Mouse (Mus musculus) right cerebral cortex, adult 2 months (tissue): ENCODE data around the gene Itsn1.
A peak's percentile ranks its signal among the peaks of the same experiment; 100 is the strongest.

Source experiments
- DNase-seq, 2 experiments: peaks; one replicate each; pipeline ENCODE4 v3.0.0; 2021 to 2022; ENCODE audit warnings: low spot score in 2 of 2

The Itsn1 gene

DNA sequence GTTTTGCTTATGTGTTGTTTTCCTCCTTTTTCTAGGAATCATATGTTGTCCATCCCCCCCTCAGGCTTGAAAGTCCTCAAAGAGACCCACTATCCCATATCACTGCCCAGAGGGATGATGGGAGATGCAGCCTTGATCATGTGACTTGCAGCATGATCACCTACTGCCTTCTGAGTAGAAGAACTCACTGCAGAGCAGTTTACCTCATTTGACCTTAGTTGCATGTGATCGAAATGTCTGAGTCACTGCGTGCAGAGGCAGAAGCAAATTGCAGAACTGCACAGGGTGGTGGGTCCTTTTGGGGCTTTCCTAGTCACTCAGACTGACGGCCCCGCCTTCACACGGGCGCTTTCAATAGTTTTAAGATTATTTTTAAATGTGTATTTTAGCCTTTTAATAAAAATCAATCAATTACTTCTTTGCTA, 141.1 kb downstream of the Itsn1 start:
- no peak for DNase-seq

DNA sequence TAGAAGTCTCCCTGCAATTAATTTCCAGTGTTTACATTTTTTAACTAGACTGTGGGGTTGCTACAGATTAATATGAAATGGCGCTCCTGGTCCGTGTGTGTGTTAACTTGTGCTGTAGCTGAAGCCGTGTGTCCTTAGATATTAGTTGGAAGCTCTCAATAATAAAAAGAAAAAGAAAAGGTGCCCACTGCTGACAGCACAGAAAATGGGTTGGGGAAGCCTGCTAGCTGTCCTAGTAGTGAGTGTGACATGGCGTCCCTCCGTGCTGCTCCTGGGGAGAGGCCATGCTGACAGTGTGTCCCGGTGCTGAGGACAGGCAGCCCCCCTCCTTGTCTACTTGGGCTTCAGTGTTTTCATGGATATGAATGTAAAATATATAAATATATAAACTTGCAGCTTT, 142.1 kb downstream of the Itsn1 start:
- DNase-seq, result no peak

DNA sequence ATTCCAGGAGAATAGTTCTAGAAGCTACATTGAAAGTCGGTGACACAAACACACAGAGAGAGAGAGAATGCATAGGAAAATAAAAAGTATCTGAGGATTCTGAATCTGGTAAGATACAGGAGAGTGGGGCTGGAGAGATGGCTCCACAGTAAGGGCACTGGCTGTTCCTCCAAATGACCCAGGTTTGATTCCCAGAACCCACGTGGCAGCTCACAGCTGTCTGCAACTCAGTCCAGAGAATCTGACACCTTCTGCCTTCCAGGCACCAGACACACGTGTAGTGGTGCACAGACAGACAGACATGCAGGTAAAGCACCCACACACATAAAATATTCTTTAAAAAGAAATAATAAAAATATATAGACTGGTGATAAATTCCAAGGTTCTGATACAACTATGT, 144.6 kb downstream of the Itsn1 start:
- DNase-seq, result no peak

DNA sequence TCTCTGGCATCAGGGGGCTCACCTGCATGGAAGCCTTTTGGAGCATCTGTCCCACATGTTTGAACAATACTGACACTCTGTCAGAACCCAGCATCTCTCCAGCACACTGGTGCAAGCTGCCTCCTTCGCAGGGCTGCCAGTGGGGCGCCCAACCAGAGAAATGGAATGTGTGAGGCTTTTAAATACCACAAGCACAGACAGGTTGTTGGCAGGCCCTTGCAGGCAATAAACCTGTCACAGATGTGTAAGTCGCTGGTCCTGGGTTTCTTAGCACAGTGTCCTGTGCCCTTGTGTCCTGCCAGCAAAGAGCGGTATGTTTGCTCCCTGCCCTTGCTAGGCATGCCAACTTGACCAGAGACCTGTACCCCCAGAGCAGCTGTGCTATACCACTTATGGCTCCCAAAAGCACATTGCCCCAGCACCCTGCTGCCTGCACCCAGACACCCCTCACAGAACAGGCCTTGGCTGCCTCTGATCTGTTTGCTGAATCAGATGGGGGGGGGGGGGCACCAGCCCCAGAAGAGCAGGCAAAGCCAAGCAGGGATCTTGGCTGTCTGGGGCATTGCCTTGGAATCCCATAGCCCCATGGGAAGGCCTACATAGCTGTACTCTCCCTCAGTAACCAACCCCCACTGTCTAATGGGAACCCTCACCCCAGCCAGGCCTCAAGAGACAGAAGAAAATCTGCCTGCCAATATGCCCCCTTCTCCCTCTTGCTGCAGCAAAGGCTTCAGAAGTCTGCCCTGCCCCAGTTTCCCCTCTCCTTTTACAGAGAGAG, 146.7 kb downstream of the Itsn1 start:
- DNase-seq, result no peak

DNA sequence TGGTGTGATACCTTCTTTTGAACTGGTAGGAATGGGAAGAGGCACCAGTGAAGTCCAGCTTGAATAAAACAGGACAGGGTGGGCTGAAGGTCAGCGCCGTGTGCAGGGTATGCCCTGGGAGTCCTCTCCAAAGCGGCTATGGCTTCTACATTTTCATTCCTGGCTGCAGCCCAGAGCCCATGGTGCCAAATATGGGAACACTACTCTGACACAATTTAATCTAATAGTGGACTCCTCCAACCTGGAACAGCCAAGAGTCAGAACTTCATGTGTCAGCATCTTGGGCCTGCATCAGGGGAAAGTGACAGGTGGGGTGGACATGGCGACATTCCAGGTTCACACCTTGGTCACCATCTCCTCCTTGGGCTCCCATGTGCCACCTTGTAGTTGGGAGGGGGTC, 147.4 kb downstream of the Itsn1 start:
- no peak for DNase-seq

DNA sequence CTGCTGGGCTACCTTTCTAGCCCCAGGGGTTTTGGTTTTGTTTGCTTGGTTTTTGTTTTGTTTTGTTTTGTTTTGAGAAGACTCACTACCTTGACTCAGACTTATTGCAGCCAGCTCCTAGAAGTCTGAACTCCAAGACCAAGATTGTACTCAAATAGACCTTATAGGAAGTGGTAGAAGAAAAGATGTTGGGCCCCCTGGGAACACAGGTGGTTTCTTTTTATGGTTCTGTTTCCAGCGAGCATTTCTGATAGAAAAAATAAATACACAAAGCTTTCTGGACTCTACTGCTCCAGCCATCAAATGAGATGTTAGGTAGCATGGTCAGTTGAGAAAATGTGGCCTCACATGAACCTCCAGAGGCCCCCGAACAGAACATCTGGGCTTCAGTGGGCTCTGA, 150.0 kb downstream of the Itsn1 start:
- no peak for DNase-seq

DNA sequence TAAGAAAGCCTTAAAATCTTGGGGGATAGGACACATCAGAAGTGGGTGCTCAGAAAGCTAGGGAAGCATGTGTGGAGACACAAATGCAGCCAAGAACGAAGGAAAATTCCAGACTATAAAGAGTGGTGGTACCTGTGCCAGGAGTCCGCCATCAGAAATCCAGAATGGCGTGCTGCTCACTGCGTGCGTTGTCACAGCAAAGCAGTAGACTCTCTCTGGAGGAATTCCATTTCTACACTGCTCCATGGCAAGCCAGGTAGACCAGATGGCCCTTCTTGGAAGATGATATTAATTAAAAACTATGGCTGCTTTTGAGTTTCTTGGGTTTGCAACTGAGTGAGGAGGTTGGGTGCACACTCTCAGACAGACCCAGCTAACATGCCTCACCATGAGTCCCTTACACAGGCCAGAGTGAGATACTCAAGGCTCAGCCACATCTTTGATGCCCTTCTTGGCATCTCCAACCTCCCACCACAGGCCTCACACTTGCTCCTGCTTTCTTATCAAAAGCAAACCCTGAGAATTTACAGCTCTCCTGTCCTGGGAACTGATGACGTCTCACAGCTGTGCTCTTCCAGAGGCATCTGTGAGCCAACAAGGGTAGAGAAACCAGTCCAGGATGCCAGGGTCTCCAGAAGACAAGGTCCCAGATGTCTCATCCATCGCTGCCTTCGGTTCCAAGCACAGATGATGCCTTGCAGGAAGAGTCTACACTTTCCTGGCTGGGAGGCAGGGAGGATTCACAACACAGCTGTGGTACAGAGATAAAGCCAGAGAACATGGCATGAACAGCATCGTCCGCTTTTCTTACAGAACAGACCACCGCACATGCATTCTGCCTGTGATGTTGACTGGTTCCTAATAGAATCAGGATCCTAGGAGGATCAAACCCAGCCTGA, 152.0 kb downstream of the Itsn1 start:
- DNase-seq, result no peak

DNA sequence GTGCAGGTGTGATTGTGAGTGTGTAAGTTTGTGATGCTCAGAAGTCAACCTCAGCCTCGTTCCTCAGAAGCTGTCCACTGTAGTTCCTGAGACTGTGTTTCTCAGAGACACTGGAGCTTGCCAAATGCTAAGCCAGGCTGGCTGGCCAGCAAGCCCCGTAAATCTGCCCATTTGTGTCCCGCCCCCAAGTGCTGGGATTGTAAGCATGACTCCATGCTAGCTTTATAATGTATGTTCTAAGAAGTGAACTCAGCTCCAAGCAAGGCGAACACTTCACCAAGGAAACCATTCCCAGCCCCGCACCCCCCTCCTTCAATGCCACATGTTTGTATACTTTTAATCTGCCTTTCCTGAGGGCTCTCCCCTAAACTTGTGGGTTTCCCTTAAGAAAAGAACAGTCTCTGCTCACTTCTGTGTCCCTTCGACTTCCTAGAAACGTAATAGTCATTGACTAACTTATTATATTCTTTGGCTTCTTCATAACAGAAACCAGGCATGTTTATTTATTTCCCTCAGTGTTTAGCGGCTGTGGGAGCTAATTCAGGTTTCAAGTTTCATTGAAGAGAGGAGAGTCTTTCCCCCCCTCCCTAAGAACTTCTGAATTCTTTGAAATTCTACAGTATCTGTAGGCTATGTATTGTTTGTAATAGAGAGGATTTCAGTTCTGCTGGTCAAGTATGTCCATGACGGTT, 153.2 kb downstream of the Itsn1 start:
- no peak for DNase-seq

DNA sequence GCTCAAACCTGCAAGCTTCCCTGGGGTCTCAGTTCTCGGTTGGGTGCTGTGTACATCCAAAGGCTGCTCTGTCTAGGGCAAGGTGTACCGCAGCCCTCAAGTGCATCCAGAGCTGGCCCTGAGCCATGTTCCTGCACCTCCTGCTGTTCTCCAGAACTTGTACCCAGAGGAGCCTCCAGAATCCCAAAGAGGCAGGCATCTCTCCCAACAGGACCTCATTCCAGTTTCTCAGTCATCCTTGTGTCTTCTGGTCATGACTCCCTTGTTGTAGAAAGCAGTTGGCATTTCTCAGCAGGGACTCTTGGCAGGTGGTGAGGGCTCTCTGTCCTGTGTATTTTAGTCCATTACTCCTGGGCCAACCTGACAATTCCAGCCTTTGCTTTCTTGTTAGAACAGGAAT, 154.6 kb downstream of the Itsn1 start:
- DNase-seq, result no peak

DNA sequence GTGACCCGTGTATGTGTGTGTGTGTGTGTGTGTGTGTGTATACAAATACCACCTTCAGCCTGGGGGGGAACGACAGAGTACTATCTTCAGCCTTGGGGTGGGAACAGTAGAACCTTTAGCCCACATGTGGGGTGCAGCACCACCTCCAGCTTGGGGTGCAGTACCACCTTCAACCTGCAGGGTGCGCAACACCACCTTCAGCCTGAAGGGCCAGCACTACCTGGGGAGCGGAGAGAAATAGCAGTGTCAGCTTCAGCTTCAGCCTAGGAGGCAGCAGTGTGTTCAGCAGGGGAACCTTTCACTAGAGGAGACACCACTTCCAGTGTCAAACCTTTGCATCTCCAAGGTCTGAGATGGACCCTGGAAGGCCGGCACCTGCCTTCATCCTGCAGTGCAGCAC, 155.1 kb downstream of the Itsn1 start:
- no peak for DNase-seq

DNA sequence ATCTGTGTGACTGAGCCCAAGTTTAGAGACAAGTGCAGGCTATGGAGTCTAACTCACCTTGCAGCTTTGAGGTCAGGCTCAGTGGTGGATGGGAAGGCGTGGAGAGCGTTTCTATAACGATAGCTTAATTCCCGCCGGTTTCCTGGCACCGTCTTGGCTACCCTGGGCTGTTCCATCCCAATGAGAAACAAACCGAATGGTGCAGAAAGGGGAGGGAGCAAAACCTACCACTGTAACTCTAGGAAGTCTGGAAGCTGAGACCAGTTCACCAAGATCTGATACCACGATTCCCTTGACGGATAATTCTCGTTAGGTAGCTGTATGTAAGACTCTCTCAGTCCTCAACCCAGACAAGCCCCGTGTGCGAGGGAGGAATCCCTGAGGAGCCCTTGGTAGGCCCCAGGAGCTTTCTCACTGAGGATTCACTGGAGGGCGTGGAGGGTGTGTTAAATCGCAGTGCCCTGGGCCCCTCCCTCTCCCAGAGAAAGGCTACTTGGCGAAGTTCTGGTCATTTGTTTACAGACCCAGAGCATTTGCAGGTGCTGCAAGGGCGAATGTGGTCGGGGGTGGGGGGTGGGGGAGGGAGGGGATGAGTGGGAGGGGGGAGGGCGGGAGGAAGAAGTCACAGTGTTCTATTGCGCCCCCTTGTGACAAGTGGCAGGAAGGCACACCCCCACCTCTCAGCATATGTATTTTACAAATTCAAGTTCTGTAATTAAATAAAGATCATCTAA, 156.5 kb downstream of the Itsn1 start:
- no peak for DNase-seq

DNA sequence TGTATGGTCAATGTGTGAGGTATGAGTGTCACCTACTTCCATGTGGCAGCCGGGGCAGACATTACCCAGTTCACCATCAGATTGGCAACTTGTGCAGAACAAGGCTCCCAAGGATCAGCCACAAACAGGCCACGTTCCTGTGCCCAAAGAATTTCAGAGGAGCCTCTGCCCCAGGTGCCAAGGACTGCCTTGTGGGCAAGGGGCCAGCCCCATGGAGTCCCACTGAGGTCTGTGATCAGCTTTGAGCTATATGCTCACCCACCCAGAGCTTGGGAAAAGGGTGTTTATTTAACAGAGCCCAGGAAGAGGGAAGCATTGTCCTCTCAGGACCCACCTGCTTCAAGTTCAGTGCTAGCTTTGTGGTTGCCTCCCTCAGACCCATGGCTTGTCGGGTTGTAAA, 159.3 kb downstream of the Itsn1 start:
- DNase-seq, result no peak

DNA sequence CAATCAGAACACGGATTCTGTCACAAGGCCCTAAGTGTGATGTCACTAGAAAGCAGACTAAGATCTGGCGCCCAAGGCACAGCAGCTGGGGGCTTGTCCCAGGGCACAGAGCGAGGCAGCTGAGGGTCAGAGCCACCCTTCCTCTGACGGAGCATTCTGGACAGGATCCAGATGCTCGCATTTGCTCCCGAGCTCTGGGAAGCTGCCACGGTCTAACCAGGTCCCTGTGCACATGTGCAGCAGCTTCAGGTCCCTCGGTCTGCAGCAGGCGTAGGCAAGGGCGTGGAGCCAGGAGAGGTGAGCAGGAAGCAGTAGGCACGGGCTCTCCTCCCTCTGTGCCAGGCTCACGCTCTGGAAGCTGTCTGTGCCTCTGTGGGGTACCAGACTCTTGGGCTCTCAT, 160.8 kb downstream of the Itsn1 start:
- no peak for DNase-seq

DNA sequence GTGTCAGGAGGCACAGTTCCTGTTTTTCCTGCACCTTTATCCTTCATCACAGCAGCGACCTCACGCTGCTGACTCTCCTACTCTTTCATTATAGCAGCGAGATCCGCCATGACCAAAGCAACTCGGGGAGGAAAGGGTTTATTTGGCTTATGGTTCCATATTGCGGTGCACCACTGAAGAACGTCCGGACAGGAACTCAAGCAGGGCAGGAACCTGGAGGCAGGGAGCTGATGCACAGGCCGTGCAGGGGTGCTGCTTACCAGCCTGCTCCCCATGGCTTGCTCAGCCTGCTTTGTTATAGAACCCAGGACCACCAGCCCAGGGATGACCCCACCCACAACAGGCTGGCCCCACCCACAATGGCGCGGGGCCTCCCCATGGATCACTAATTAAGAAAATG, 162.1 kb downstream of the Itsn1 start:
- DNase-seq, result no peak

DNA sequence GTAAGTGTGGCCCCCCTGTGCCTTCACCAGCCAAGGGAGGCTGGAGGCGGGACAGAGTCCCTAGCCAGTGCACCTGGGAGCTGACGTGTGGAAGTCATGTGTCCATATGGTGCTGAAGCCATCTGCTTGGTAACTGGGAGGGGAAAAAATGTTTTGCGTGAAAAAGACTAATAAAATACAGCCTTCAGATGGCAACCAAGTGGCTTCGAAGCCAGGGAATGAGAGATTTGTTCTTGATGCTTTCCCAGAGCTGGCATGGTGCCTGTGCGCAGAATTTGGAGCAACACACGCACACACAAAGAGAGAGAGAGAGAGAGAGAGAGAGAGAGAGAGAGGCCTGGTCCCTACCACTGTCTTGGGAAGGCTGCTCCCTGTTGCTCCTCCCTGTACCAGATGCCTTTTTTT, 167.3 kb downstream of the Itsn1 start:
- DNase-seq, result peak; percentile 62 to 66

DNA sequence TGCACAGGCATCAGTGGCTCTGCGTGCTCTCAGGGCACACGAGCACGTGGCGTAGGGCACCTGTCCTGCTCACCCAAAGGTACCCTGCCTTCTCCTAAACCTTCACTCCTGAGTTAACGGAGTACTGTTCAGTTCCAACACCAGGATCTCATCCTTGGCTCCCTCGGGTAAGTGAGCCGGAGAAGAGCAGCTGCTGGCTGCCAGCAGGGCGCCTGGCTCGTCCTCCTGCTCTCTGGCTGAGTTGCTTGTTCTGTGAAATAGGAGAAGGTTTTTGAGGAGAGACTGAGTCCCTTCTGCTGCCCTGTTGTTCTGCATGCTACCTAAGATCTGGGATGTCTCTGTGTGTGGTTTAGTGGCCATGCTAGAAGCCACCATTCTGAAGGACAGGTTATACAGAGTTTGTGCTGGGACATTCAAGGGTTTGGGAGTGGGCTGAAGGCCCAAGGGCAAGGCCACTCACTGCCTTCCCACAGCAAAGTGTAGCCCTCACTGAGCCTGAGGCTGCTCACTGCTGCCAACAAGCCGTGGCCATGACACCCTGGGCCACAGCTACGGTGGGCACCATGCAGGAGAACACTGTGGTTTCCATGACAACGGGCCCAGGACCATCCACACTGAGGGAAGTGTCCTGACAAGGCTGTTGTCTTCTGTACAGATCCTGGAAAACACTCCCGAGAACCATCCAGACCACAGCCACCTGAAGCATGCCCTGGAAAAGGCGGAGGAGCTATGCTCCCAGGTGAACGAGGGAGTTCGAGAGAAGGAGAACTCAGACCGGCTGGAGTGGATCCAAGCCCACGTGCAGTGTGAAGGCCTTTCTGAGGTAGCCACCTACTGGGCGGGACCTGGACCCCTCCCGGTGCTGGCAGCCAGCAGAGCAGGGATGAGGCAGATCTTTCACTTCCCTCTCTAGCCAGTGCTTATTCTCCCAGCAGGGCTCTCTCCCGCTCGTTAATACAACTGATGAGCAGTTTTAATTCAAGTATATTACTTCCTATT, 170.1 kb downstream of the Itsn1 start:
- no peak for DNase-seq

DNA sequence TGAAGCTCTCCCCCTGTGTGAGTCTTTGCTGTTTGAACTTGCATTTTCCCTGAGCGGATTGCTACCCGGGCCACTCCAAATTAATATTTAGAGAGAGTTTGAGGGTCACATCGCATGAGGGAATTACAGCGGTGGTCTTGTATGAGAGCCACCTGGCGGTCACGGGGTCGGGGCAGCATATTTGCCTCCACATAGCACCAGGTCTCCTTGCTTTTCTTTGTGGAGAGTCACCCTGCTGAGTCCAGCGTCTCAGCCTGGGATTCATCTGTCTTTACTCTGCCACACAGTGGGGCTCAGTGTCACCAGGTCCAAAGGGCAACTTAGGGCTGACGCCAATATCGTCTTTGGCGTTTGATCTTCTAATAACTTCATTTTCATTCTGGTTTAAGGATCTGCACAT, 171.2 kb downstream of the Itsn1 start:
- no peak for DNase-seq

DNA sequence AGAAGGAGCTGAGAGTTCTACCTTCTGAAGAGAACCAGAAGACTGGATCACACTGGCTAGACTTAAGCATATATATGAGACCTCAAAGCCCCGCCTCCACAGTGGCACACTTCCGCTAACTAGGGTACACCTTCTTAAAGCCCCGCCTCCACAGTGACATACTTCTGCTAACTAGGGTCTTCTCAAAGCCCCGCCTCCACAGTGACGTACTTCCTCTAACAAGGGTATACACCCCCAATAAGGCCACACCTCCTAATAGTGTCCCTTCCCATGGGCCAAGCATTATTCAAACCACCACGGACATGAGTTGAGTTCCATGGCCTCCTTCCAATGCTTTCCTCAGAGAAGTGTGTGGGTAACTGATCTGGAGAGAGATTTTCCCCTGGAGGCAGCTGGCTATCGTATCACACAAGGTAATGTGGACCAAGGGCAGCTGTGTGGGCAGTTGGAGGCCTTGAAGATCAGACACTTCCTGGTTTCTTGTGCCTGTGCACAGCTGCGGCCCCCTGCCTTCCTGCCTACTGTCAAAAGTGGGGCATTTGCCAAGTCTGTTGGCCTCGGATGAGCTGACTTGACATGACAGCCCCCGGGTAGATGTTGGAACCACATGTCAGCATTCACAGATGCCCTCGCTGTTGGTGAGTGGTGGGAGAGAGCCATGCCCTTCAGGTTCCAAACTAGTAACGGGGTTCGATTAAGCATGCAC, 174.9 kb downstream of the Itsn1 start:
- DNase-seq, result no peak

DNA sequence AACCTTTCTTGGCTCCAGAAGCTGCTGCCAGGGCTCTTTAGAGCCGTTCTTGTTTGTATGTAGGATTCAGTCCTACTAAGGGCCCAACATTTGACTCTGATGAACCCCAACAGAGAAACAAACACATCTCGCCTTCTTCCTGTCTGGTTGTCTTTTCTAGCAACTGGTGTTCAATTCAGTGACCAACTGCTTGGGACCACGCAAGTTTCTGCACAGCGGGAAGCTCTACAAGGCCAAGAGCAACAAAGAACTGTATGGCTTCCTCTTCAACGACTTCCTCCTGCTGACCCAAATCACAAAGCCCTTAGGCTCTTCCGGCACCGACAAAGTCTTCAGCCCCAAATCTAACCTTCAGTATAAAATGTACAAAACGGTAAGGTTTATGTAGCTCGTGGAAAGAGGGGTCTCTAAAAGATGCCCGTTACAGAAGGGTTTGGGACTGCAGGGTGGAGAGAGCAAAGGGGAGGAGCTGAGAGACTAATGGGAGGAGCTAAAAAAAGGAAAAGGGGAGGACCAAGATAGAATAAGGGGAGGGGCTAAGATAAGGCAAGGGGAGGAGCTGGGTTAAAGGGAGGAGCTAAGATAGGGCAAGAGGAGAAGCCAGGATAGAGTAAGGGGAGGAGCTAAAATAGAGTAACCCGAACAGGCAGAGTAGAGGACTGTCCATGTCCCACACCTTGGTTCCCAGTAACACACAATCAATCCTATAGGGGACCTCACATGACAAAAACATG, 176.2 kb downstream of the Itsn1 start:
- no peak for DNase-seq
